Mouse (Mus musculus) liver, embryonic 14.5 days (tissue): Measurements from ENCODE around the gene A630001G21Rik.
"Not testable (repeated sequence)": the region's sequence is repeated elsewhere in the genome, so short reads cannot be mapped to it uniquely, and the experiment has no call there.

ENCODE experiments used
- CTCF ChIP-seq: IDR thresholded peaks from 2 replicates; pipeline ENCODE4 v1.5.1; 2016; ENCODE audit warnings: antibody characterized with exemption, low read depth, control low read depth
- EP300 ChIP-seq: IDR thresholded peaks from 2 replicates; pipeline ENCODE4 v1.6.1; 2016; ENCODE audit warnings: antibody characterized with exemption, low read depth

GRCm38 (mm10) chr1:85814213-85814612 lies 35.8 kb upstream of the A630001G21Rik start:
- not testable (repeated sequence) for TF ChIP-seq CTCF, EP300
